Comparison of ENCODE assay signal across 13 mouse cellular contexts in the genomic region with DNA sequence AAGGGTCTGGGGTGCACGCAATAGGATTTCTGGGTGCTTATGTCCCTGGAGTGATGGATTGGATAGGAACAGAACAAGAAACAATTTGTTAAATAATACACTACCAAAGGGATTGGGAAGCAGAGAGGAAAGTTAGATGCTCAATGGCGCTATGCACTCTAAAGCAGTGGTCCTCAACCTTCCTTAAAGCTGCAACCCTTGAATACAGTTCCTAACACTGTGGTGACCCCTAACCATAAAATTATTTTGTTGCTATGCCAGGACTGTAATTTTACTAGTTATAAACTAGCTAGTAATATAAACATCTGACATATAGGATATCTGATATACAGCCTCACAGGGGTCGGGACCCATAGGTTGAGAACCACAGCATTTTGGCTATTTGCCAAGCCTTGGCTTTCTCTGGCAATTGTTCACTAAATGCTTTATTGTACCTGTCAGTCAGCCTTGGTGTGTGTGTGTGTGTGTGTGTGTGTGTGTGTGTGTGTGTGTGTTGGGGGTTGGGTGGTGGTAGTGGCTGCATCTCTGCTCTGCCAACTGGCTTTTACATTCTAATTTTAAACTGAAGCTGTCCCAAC.
A peak's percentile ranks its signal among the peaks of the same experiment; 100 is the strongest.
DNase-seq lines count a peak whose midpoint lies in the region; ATAC-seq and TF ChIP-seq lines count a peak whose summit lies in the region.
"Had no signal": no experiment of that assay in that cellular context is flagged by ENCODE, and none has a peak within 500 bp of the region (broad histone marks: within the 10 kb centered on the region; RNA-seq: fewer than 3 reads in every experiment).

No protein-coding gene starts in this region.

- H3K27me3 ChIP-seq in heart, embryonic 12.5 days (replicated peaks), result no peaks in the 10 kb centered on the region
- H3K27me3 ChIP-seq in limb, embryonic 12.5 days, result no peaks in the 10 kb centered on the region
- H3K27me3 ChIP-seq in limb, embryonic 10.5 days (ENCODE audit: low read depth, poor library complexity, severe bottlenecking), result no peaks in the 10 kb centered on the region
- no peaks in the 10 kb centered on the region for H3K27me3 ChIP-seq in hindbrain, postnatal 0 days (ENCODE audit: insufficient read depth, low read length)

- ATAC-seq in heart, embryonic 12.5 days (ENCODE audit: insufficient number of reproducible peaks, low FRiP score), result no peak
- ATAC-seq in limb, embryonic 12.5 days (ENCODE audit: insufficient number of reproducible peaks, insufficient read depth, low FRiP score, low TSS enrichment, low read depth), result no peak
- peak; percentile 35; the same call in 1 of the 2 replicates for ATAC-seq in hindbrain, postnatal 0 days

- no peak overlapping the region for H3K4me3 ChIP-seq in heart, embryonic 12.5 days
- H3K4me3 ChIP-seq in limb, embryonic 12.5 days (replicated peaks), result no peak overlapping the region
- no peak overlapping the region for H3K4me3 ChIP-seq in limb, embryonic 10.5 days
- H3K4me3 ChIP-seq in hindbrain, postnatal 0 days (ENCODE audit: low read length), result no peak overlapping the region
- H3K4me3 ChIP-seq: gastrocnemius, adult 2 months had no signal

- no peak overlapping the region for H3K9ac ChIP-seq in heart, embryonic 12.5 days
- no peak overlapping the region for H3K9ac ChIP-seq in limb, embryonic 12.5 days (replicated peaks)
- no peak overlapping the region for H3K9ac ChIP-seq in hindbrain, postnatal 0 days (replicated peaks; ENCODE audit: low read length)

- no peak for DNase-seq in heart, adult 18-20 months
- no peak for DNase-seq in limb, embryonic 10.5 days (ENCODE audit: low spot score)
- DNase-seq in NIH3T3 (ENCODE audit: low read depth), result peak; percentile 2
- no peak for DNase-seq in hindbrain, postnatal 0 days (ENCODE audit: low spot score)
- DNase-seq in right cerebral cortex, adult 2 months (ENCODE audit: low spot score in 2 of 2), result no peak
- no peak for DNase-seq in adipocyte (ENCODE audit: low spot score)
- DNase-seq: gastrocnemius, adult 2 months; liver; lung, postnatal 14 days; thymus, postnatal 14 days had no signal

- peaks cover 15% of the 10 kb centered on the region; the same call in 1 of the 2 replicates for H3K4me1 ChIP-seq in heart, embryonic 12.5 days (replicated peaks)
- H3K4me1 ChIP-seq in limb, embryonic 12.5 days (replicated peaks), result peaks cover 3% of the 10 kb centered on the region; the same call in 1 of the 2 replicates
- 0 out of 2 replicates have a peak, but pooled peaks cover 4% of the 10 kb centered on the region for H3K4me1 ChIP-seq in limb, embryonic 10.5 days
- no peaks in the 10 kb centered on the region; the same call in 1 of the 2 replicates for H3K4me1 ChIP-seq in hindbrain, postnatal 0 days (ENCODE audit: insufficient read depth, low read length)

- H3K36me3 ChIP-seq in heart, embryonic 12.5 days, result no peaks in the 10 kb centered on the region
- H3K36me3 ChIP-seq in limb, embryonic 12.5 days, result no peaks in the 10 kb centered on the region
- H3K36me3 ChIP-seq in limb, embryonic 10.5 days, result no peaks in the 10 kb centered on the region
- H3K36me3 ChIP-seq in hindbrain, postnatal 0 days (ENCODE audit: insufficient read depth, low read length), result no peaks in the 10 kb centered on the region

- no peak for TF ChIP-seq CTCF in hindbrain, postnatal 0 days (IDR thresholded peaks at IDR 0.05; ENCODE audit: low read depth)

- 0 out of 2 replicates have a peak overlapping the region, but pooled peaks have one; percentile 24 for H3K4me2 ChIP-seq in heart, embryonic 12.5 days
- H3K4me2 ChIP-seq in limb, embryonic 12.5 days, result no peak overlapping the region
- no peak overlapping the region for H3K4me2 ChIP-seq in hindbrain, postnatal 0 days (ENCODE audit: low read depth, low read length)

- WGBS in heart, embryonic 12.5 days, result 72% methylated on average over 3 of the region's 3 CpGs
- WGBS in limb, embryonic 12.5 days, result 79% methylated on average over 3 of the region's 3 CpGs
- 94% methylated on average over 3 of the region's 3 CpGs for WGBS in limb, embryonic 10.5 days
- 71% methylated on average over 3 of the region's 3 CpGs for WGBS in hindbrain, postnatal 0 days

- no peak overlapping the region for H3K27ac ChIP-seq in heart, embryonic 12.5 days (ENCODE audit: poor library complexity, severe bottlenecking)
- 0 out of 2 replicates have a peak overlapping the region, but pooled peaks have one; percentile 17 for H3K27ac ChIP-seq in limb, embryonic 12.5 days
- H3K27ac ChIP-seq in limb, embryonic 10.5 days, result no peak overlapping the region
- H3K27ac ChIP-seq in hindbrain, postnatal 0 days, result no peak overlapping the region
- H3K27ac ChIP-seq: gastrocnemius, adult 2 months; kidney, postnatal 0 days had no signal

- H3K9me3 ChIP-seq in heart, embryonic 12.5 days (replicated peaks), result no peaks in the 10 kb centered on the region
- 0 out of 2 replicates have a peak, but pooled peaks cover 3% of the 10 kb centered on the region for H3K9me3 ChIP-seq in limb, embryonic 12.5 days
- H3K9me3 ChIP-seq in limb, embryonic 10.5 days (replicated peaks), result no peaks in the 10 kb centered on the region
- no peaks in the 10 kb centered on the region for H3K9me3 ChIP-seq in hindbrain, postnatal 0 days (ENCODE audit: low read length)
